Mouse (Mus musculus) layer of hippocampus, adult 9-11 months (tissue): Measurements from ENCODE around the gene Rnf11.

Experiments used
- DNase-seq: peaks from one replicate; pipeline ENCODE4 v3.0.0; 2022

Rnf11 gene

DNA sequence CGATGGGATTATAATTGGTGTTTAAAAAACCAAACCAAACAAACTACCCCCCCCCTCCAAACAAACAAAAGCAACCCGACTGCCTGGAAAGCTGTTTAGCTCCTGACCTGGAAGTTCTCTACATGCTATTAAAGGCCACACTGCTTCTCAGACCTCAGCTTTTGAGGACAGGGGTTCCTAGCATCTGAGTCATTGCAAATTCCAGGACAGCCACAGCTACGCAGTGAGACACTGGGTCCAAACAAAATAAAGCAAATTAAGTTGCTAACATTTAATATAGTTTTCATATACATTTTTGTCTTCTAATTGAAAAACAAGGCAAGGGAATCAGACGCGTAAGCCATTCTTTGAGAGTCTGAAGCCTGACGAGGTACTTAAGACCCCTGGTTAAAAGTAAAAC lies 40.1 kb downstream of the Rnf11 start:
- no peak for DNase-seq

DNA sequence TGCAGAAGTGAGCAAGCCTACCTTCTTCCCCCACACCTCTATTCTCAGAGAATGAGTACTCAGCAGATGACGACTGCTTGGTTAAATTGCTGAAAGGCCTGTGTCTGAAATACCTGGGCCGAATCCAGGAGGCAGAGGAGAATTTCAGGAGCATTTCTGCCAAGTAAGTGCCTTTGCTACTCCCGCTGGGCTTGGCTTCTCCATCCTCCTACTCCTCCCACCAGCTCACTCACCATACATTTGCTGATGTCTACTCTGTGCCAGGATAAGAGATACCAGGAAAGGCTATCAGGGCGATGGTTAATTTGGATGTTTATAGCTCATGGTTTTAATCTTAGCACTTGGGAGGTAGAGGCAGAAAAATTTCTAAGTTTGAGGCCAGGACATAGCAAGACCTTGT lies 41.9 kb downstream of the Rnf11 start:
- no peak for DNase-seq

DNA sequence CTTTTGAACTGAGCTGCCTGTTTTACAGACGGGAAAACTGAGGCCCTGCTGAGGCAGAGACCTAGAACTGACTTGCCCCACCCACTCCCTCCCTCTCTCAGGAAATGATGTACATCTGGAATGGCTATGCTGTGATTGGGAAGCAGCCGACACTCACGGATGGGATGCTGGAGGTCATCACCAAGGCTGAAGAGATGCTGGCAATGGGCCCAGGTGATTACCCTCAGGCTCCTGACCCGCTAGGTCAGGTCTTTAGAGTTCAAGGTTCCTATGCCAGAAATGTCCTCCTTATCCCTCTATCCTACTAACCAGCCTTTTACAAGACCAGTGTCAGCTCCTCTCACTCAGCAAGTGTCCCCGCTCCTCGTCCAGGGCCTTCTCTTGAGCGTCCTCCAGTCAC lies 42.4 kb downstream of the Rnf11 start:
- DNase-seq, result no peak

DNA sequence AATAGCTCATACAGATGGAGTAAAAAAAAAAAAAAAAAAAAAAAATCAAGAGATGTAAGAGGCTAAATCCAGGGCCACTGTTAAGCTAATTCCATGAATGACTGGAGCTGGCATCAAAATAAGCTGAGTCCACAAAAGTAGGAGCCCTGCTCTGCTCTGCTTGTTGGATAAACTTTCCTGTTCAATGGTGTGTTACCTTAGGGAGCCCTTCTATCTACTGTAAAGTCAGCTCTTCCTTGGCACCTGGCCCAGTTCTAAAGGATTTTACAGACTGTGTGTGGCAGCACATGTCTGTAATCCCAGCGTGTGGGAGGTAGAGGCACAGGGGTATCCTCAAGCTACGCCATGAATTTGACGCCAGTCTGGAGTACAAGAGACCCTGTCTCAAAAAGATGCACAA lies 43.5 kb downstream of the Rnf11 start:
- DNase-seq, result no peak

DNA sequence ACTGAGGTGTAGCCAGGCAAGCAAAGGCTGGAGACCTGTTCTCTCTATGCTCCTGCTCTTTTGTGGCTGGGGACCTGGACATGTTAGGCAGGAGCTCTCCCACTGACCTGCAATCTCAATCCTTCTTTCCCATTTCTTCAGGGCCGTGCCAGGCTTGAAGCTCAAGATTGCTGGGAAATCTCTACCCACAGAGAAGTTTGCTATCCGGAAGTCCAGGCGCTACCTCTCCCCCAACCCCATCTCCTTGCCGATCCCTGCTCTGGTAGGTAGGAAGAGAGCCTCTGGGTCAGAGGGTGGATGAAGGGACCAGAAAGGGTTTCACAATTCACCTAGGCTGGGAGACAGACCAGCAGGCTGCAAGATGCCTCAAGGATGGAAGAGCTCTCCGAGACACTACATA lies 44.1 kb downstream of the Rnf11 start:
- DNase-seq, result no peak

DNA sequence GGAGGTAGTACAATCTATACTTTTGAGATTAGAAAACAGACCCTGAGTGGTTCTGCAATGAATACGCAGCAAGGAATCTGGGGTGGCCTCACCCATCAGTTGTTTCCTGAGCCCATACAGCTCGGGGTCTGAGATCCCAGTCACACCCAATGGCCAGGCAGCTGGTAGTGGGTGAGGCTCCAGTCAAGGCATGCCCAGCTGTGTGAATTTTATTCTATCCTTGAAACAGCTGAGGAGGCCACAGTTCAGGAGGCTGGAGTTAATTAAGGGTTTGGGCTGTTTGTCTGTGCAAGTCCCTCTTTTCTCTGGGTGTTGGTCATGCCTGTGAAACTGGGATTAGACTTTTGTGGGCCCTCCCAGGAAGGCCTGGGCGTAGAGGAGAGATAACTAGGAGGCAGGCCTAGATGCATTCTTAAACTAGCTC lies 44.7 kb downstream of the Rnf11 start:
- DNase-seq, result no peak

DNA sequence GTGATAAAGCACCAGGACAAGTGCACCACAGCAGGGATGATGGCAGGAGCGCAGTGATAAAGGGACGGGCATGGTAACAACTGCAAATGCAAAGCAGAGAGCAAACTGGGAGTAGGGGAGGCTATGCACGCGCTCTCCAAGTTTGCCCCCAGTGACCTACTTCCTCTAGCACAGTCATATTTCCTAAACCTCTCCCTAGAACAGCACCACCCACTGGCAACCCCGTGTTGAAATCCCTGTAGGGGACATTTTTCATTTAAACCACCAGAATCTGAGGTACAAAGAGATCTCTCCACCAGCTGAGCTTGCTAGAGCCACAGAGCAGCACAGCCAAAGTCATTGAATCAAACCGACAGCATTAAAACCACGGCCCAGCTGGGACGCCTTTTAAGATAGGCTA lies 45.4 kb downstream of the Rnf11 start:
- no peak for DNase-seq

DNA sequence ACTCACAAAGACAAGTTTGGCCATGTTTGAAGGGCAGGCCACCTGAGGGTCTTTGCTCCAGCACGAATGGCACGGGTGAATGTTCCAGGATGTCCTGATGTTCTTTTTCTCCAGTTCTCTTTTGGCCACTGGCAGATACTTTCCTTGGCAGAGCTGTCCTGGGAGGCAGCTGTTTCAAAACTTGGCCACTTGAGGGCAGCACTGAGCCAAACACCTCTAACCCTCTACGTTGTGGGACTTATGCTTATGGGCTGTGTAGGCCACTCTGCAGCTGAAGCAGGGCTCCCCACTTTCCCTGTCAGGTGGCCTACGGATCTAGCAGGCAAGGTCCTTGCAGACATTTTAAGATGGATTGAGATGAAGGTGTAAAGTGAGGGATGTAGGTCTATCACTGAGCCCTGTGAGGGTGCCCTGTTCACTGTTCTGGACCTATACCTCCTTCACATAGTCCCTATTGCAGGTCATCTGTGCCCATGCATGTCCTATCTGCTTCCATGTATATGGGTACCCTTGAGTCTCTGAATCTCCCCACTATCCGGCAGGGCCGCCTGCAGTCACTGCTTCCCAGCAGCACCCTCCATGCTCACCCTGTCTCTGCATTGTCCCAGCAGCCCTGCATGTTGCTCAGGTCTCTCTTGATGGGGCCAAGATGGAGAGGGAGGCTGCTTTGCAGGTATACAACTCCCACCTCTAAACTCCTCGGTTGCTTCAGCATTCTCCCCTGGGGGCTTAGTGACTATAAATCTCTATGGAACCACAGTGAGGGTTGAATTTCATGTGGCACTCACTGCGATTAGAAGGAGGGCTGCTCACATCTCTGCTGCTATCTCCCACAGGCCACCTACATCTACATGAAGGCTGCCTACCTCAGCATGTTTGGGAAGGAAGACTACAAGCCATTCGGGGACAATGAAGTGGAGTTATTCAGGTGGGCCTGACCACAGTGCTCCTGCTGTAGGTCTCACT lies 46.3 kb downstream of the Rnf11 start:
- DNase-seq, result peak; percentile 42

DNA sequence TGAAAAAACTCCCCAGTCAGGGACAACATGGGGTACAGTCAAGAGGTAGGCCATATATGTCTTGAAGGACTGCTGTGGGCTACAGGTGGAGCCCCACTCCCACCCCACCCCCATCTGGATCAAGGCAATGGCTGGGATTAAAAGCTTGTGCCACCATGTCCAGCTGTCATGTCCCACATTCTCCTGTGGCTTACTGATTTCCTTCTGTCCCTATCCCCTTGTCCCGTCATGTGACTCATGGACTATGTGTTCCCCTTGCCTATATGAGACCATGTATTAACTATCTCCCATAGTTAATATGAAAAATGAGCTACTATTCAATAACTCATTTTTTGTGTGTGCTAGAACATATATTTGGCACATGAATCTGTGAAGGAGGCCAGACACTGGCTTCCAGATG lies 50.3 kb downstream of the Rnf11 start:
- DNase-seq, result no peak

DNA sequence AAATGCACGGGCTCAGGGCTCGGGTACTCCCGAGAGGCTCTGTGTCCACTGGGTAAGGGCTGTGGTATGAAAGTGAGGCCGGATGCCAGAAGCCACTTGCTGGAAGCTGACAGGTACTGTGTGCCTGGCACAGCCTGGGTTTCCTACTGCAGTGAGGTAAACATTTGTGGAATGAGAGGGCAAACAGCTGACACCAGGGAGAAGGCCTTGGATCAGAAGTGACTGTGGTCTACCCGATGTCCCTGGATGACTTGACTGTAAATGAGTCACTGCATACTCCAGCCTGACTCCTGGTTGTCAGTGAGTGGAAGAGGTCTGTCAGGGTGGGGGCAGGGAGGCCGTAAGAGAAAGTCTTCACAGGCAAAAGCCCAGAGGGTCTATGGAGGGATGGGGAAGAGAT lies 50.9 kb downstream of the Rnf11 start:
- no peak for DNase-seq

DNA sequence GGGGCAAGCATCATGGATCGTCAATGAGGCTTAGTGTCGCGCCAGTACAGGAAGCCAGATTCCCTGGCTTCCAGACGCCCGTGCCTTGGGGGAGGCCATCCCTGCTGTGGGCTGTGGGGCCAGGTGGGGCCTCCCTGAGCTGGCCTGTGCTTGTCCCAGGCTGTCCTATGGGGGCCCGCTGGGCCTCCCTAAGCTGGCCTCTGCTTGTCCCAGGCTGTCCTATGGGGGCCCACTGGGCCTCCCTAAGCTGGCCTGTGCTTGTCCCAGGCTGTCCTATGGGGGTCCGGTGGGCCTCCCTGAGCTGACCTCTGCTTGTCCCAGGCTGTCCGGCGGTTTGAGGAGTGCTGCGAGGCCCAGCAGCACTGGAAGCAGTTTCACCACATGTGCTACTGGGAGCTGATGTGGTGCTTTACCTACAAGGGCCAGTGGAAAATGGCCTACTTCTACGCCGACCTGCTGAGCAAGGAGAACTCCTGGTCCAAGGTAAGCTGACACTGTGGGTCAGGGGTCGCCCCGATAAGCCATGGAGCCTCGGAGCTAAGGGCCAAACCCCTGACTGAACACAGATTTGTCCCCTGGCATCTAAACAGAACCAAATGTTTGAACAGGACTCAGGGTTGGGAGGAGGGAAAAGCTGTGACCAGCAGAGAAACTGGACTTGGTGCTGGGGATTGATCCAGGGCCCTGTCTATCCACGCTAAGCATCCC lies 51.7 kb downstream of the Rnf11 start:
- DNase-seq, result no peak

DNA sequence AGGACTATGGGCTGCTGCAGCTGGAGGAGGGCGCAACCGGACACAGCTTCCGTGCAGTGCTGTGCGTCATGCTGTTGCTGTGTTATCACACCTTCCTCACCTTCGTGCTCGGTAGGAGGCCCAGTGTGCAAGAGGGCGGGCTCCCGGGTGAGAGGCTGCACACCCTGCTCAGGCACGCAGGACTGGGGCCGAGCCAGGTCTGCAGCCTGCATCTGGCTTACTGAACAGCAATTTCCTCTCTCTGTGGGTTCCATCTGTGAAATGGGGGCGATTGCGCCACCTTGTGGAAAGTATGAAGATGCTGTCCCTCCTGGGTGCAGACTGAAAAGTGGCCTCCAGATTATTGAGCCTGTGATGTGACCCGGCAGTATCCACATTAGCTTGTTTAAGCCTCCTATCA lies 53.7 kb downstream of the Rnf11 start:
- peak; percentile 33 for DNase-seq

DNA sequence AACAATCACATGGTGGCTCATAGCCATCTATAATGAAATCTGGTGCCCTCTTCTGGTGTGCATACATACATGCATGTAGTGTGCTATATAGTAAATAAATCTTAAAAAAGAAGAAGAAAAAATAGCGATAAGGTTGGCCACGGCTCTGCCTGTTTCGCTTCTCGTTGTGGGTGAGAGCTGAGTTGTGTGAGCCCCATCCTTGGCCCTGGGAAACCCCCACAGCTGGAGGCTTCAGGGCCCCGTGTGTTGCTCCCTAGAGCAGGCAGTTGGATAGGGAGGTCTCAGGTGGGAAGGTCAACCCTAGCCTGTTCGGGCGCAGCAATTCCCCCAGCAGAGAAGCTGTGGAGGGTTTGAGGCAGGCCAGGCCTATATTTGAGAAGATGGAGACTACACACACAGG lies 54.3 kb downstream of the Rnf11 start:
- no peak for DNase-seq

DNA sequence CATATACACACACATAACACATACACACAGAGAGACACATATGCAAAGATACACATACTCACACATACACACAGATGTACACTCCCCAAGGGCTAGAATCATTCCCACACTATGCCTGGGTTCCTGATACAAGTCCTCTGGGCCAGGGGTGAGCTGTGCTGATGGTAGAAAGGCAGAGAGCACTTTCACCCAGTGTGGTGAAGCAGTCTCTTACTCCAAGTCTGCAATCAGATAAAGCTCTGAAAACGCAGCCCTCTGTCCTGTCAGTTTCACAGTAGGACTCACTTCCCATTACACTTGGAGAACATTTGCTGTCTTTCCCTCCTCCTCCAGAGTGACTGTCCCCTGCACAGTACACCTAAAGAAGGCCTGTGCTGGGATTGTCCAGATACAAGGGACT lies 57.5 kb downstream of the Rnf11 start:
- DNase-seq, result no peak

DNA sequence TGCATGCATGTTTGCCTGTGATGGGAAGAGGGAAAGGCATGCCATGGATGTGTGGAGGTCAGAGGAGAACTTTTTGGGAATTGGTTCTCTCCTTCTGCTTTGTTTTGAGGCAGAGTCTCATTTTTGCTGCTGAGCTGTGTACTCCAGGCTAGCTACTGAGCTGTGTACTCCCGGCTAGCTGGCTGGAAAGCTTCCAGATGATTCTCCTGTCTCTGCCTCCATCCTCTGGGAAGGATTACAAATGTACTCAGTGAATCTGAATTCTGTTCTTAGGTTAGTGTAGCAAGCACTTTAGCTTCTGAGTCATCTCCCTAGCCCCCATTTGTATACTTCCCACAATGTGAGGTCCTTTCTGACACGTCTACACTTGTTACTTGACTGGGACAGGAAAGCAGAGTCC lies 61.1 kb downstream of the Rnf11 start:
- no peak for DNase-seq

DNA sequence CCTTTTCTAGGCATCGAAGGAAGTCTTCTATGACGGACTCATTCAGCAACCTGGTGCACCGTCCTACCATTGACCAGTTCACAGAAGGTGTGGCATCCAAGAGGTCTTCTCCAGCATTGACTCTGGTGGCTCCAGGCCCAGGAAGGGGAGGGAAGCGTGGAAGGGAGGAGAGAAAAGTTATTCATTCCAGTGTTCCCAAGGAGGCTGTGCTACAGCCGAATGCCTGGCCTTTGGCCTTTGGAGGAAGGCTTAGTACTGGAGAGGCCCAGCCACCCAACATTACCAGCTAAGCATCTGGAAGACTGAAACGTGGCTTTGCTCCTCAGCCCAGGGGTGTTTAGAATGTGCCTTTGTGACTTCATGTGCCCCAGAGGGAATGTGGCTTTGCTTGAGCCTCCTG lies 62.1 kb downstream of the Rnf11 start:
- no peak for DNase-seq

DNA sequence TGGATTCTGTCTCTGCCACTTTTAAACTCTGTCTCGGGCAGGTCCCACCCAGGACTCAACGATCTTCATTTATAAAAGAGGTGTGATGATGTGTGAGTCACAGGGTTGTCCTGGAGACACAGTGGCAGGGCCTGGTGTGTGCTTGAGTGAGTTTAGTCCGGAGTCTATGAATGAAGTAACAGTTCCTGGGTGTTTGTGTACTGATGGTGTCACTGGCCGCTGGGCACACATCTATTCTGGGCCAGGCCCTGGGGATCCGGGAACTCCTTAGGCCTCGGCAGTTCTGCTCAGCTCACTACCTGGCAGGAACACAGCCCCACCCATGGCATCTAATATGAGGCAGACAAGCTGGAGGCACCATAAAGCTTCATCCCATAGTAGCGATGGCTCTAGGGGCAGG lies 62.9 kb downstream of the Rnf11 start:
- no peak for DNase-seq

DNA sequence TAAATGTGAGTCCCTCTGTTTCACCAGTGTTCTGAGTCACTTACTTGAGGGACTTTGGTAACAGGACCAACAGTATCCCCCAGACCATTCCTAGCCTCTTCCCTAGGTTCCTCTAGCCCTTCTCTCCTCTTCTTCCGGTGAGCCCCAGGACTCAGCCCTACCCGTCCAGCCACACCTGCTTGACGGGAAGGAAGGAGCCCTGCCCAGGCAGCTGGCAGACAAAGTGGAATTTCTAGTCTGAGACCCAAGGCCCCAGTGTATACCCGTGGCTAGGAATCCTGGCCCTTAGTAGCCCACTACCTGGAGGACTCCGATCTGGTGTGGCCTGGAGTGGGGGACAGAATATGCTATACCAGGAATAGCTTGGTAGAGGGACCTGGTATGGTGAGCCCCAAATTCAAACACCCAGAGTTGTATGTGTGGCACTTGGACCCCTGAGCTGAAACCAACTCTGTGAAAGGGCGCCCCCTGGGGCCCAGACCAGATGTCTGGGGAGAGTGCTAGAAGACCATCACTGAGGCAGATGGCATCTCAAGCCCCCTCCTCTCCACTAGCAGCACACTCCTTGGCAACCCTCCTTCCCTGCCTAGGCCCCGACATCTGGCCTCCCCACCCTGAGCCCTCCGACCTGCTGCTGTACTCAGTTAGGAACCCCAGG lies 64.3 kb downstream of the Rnf11 start:
- DNase-seq, result no peak

DNA sequence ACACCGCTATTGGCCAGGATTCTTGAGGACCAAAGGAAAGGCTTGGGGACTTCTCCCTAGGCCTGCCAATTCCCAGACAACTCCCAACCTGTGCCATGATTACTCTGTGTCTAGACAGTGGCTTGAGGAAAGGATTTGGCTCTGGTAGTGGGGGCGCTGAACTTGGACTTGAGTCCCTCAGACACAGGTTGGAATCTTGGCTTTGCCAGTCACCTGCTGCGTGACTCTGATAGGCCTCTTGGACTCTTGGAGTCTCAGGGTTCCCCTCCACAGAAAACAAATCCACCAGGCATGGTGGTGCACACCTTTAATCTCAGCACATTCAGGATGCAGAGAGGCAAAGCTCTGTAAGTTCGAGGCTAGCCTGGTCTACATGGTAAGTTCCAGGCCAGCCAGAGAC lies 65.0 kb downstream of the Rnf11 start:
- no peak for DNase-seq

DNA sequence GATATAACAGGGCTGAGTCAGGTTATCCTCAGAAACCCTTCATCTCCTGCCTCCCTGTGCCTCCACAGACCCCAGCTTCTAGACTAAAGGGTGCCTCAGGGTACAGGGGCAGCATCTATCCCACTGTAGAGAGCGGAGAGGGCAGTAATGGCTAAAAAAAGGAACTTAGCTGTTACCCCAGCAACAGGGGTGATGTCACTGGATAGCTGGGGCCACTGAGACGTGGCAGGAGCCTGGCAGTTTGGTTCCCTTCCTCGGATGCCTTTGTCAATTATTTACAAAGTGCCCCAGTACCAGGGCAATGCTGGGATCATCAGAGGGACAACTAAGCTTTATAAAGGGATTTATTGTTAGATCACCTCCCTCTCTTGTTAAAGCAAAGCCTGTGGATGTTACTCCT lies 65.5 kb downstream of the Rnf11 start:
- no peak for DNase-seq

DNA sequence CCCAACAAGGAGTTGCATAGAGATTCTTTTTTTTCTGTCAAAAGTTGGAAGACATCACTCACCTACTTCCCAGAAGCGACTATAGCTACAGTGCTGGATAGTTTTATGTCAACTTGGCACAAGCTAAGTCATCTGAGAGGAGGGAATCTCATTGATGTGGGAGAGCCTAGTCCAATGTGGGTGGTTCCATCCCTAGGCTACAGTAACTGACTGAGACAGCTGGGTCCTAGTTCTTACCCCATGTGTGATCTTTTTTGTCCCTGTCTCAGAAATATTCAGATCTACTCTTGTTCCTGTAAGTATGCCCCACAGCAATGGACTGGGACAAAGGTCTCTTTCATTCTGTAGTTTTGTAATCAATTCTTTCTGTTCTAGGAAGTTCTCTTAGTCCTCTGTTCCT lies 66.5 kb downstream of the Rnf11 start:
- DNase-seq, result no peak

DNA sequence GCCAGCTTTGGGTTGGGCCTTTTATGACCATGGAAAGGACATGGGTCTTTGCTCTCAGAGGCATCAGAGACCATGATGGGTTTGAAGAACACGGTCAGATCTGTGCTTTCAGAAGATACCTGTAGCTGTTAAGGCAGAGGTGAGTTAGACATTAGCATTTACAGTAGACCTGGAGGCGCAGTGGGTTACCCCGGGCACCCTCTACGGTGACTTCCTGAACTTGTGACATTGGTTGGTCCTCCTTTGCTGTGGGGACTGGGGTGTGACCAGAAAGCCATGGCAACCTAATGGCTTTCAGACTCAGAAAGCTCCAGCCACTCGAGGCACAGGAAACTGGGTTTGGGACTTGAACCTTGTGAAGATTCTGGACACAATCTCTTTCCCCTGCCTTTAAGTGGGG lies 72.3 kb downstream of the Rnf11 start:
- no peak for DNase-seq

DNA sequence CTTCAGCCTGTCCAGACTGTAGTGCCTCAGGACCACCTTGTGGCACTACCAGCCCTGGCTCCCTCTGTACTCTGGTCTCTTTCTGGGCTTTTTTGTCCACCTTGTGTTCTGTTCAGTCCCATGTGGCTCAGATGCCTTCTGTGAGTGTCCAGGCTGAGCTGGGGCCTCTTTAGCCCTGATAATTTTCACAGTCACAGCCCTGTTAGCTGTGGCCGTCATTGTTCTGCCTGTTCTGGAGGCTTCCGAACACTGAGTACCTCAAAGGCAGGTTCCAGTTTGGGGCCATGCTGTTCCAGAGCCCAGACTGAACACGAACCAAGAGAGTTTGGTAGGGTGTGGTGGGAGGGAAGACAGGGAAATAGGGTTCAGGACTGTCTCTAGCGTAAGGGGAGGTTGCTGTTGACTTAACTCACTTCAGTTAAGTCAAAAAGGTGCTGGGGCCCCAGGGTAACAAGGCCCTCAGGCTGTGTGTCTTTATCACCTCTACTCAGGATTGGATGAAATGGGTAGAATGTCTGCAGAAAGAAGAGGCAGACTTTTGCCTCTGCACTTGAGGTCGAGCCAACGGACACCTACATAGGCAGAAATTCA lies 73.1 kb downstream of the Rnf11 start:
- DNase-seq, result no peak
